Mouse (Mus musculus) megakaryocyte, embryonic 14.5 days (primary cell): Measurements from ENCODE around the gene Adam8. TPM values are rescaled to one million over a fixed set of nuclear protein-coding genes. Genes with fewer than 3 reads are reported as not detected.

Experiments used
- H3K27me3 ChIP-seq: replicated peaks from 2 replicates; pipeline ENCODE3; 2012; ENCODE audit warnings: inconsistent platforms
- H3K36me3 ChIP-seq: replicated peaks from 2 replicates; pipeline ENCODE3; 2012; ENCODE audit warnings: low read length, inconsistent platforms, mixed read lengths
- H3K4me1 ChIP-seq: 2 replicates; pipeline ENCODE4 v1.6.1; 2012; ENCODE audit warnings: inconsistent platforms
- H3K4me3 ChIP-seq: replicated peaks from 2 replicates; pipeline ENCODE3; 2012; ENCODE audit warnings: moderate library complexity, mild to moderate bottlenecking, inconsistent platforms
- H3K9me3 ChIP-seq: 2 replicates; pipeline ENCODE4 v1.6.1; 2012; ENCODE audit warnings: inconsistent platforms
- FLI1 ChIP-seq: IDR thresholded peaks from 2 replicates; pipeline ENCODE4 v1.6.1; 2012; ENCODE audit warnings: low read length, inconsistent platforms, mixed read lengths
- GATA1 ChIP-seq: IDR thresholded peaks from 3 replicates; pipeline ENCODE4 v1.6.1; 2012; ENCODE audit warnings: mixed read lengths, low read length, inconsistent platforms, borderline replicate concordance
- polyA plus RNA-seq: library from polyadenylated mRNA; stranded (reverse); fragments of >175 nt; gene quantifications from 2 replicates; pipeline ENCODE4 v1.2.3, GENCODE M21; 2012; ENCODE audit warnings: low replicate concordance; ENCODE audit not compliant: insufficient read depth

Adam8 gene
- polyA plus RNA-seq, 1 experiment, result 22.3 TPM

DNA sequence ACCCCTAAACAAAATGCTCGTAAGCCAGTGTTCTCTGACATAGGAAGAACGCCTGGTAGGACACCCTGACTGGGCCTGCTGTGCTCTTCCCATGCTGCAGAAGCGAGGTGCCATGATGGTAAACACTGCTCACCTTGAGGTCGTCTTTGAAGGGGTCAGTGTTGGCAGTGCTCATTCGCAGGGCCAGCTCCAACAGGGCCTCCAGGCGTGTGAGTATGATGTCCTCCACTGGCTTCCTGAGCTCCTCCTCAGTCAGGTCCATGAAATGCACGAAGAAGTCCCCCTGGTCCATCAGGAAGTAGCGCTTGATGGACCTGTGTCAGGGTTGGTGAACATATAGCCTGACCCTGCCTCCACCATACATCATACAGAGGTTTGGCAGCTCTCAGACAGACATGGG, 12.3 kb upstream of the Adam8 start:
- H3K4me1 ChIP-seq, result no peaks in the 10 kb centered on the region
- TF ChIP-seq FLI1, result no peak
- TF ChIP-seq GATA1, result no peak
- no peaks in the 10 kb centered on the region for H3K9me3 ChIP-seq
- H3K4me3 ChIP-seq, result no peak overlapping the region
- H3K27me3 ChIP-seq, result no peaks in the 10 kb centered on the region
- peaks cover 89% of the 10 kb centered on the region for H3K36me3 ChIP-seq

GRCm38 (mm10) chr7:140001086-140001740, 8.9 kb upstream of the Adam8 start:
- Histone ChIP-seq H3K4me1 (no peaks in the 10 kb centered on the region), H3K4me3 (no peak overlapping the region), H3K9me3 (no peaks in the 10 kb centered on the region), H3K27me3 (no peaks in the 10 kb centered on the region), H3K36me3 (peaks cover 93% of the 10 kb centered on the region)
- TF ChIP-seq FLI1 (no peak), GATA1 (no peak)

GRCm38 (mm10) chr7:139998691-139999350, 6.5 kb upstream of the Adam8 start:
- Histone ChIP-seq H3K27me3 (no peaks in the 10 kb centered on the region), H3K4me3 (no peak overlapping the region), H3K36me3 (peaks cover 86% of the 10 kb centered on the region), H3K9me3 (no peaks in the 10 kb centered on the region), H3K4me1 (peaks cover 8% of the 10 kb centered on the region)
- TF ChIP-seq GATA1 (no peak), FLI1 (no peak)

- no peak overlapping the region for H3K4me3 ChIP-seq
- H3K9me3 ChIP-seq, result no peaks in the 10 kb centered on the region
- peaks cover 49% of the 10 kb centered on the region for H3K36me3 ChIP-seq
- H3K27me3 ChIP-seq, result peaks cover 12% of the 10 kb centered on the region
- no peak for TF ChIP-seq GATA1
- TF ChIP-seq FLI1, result no peak
- peaks cover 41% of the 10 kb centered on the region for H3K4me1 ChIP-seq
Measured at GRCm38 (mm10) chr7:139994676-139995075, 2.3 kb upstream of the Adam8 start.

DNA sequence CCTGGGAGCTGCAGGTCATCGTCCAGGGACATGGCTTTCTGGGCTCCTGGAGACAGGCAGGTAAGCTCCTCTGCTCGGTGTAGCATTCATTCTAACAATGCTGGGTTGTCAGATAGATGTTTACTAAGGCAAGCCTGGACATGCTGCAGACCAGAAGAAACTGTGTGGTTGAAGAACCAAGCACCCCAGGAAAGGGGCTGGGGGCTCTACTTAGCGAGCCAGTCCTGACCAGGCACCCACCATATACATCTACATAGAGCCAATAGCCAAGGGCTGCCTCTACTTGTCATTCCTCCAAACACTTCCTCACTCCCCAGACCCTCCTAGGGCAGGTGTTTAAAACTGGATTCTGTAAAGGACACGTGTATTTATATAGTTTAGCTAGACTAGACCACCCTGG, 1.8 kb upstream of the Adam8 start:
- H3K27me3 ChIP-seq, result peaks cover 14% of the 10 kb centered on the region
- no peak overlapping the region for H3K4me3 ChIP-seq
- H3K4me1 ChIP-seq, result peaks cover 41% of the 10 kb centered on the region
- no peak for TF ChIP-seq FLI1
- TF ChIP-seq GATA1, result no peak
- peaks cover 44% of the 10 kb centered on the region for H3K36me3 ChIP-seq
- no peaks in the 10 kb centered on the region for H3K9me3 ChIP-seq

DNA sequence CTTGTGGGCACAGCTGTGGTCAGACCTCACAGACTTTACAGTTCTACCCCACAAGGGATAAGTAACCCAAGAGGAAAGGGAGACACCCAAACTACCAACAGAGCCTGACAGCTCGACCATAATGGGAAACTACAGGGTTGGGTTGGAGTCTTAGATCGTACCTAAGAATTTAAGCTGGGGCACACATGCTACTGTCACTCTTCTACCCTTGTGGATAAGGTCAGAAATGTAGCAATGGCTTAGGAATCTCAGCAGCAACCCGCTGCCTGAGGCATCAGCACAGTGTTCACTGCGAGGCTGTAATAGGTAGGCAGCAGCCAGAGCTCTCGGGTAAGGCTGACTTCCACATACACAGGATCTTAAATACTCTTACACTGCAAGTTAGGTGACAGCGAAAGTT, 1.2 kb upstream of the Adam8 start:
- H3K4me1 ChIP-seq, result peaks cover 41% of the 10 kb centered on the region

GRCm38 (mm10) chr7:139990864-139991394, 1.4 kb downstream of the Adam8 start:
- Histone ChIP-seq H3K4me3 (peak overlapping the region; percentile 83), H3K36me3 (peaks cover 26% of the 10 kb centered on the region), H3K9me3 (no peaks in the 10 kb centered on the region), H3K4me1 (peaks cover 41% of the 10 kb centered on the region), H3K27me3 (peaks cover 37% of the 10 kb centered on the region)
- no peak for TF ChIP-seq FLI1
- TF ChIP-seq GATA1, result no peak

More for the DNA sequence above, 1.2 kb upstream of the Adam8 start:
- Histone ChIP-seq H3K27me3 (peaks cover 19% of the 10 kb centered on the region), H3K4me3 (no peak overlapping the region), H3K9me3 (no peaks in the 10 kb centered on the region), H3K36me3 (peaks cover 40% of the 10 kb centered on the region)
- TF ChIP-seq FLI1 (no peak), GATA1 (no peak)

DNA sequence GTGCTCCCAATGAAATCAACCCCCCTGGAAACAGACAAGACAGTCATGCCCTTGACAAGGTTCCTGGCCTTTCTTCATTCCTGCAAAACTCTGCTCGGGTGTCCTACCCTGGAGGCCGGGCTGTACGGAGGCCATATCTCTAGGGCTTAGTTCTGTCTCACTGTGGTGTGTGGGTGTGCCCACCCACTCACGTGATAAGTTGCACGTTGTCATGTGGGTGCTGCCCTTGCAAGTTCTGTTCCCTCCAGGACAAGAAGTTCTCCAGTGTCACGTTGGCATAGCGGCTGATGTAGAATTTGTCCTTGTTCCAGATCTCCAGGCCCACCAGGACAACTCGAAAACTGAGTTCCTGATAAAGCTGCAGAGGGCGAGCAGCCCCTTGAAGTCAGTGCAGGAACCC, 4.1 kb downstream of the Adam8 start:
- peaks cover 41% of the 10 kb centered on the region for H3K27me3 ChIP-seq
- H3K9me3 ChIP-seq, result no peaks in the 10 kb centered on the region
- peaks cover 48% of the 10 kb centered on the region for H3K4me1 ChIP-seq
- H3K36me3 ChIP-seq, result peaks cover 32% of the 10 kb centered on the region
- TF ChIP-seq GATA1 (no peak), FLI1 (no peak)
- H3K4me3 ChIP-seq, result no peak overlapping the region

DNA sequence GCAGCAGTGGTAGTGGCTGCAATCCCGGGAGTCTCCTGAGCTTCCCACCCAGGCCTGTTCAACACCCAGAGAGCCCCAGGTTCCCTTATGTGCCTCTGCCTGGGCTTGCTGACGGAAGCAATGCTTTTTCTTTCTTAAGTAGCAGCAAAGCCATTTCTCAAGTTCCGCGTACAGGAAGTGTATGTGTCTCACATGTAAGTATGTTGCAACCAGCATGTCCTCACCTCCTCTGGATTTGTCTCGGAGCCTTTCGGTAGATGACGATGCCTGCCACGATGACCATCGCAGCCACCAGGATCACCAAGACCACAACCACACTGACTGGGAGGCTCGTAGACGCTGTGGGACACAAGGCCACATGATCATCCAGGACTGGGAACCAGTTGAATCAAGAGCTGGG, 7.9 kb downstream of the Adam8 start:
- TF ChIP-seq GATA1, result no peak
- TF ChIP-seq FLI1, result no peak
- H3K27me3 ChIP-seq, result peaks cover 28% of the 10 kb centered on the region
- H3K4me3 ChIP-seq, result peak overlapping the region; percentile 53
- H3K9me3 ChIP-seq, result no peaks in the 10 kb centered on the region
- peaks cover 50% of the 10 kb centered on the region for H3K4me1 ChIP-seq
- H3K36me3 ChIP-seq, result peaks cover 34% of the 10 kb centered on the region

DNA sequence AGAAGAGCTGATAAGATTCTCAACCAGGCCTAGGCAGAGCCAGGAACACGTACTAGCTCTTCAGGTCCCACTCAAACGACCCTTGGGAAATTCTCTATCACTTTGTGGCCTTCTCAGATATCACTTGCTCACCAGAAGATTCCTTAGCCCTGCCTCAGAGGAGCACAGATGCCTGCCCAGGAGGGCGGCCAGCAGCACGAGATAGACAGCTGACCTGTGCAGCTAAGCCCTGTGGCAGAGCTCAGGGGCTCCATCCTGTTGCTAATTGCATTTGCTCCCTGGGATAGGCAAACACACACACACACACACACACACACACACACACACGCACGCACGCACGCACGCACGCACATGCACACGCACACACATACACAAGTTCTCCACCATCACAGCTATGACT, 10.3 kb downstream of the Adam8 start:
- H3K4me1 ChIP-seq, result peaks cover 72% of the 10 kb centered on the region
- H3K27me3 ChIP-seq, result peaks cover 23% of the 10 kb centered on the region
- H3K4me3 ChIP-seq, result no peak overlapping the region
- H3K9me3 ChIP-seq, result no peaks in the 10 kb centered on the region
- TF ChIP-seq FLI1 (no peak), GATA1 (no peak)
- peaks cover 34% of the 10 kb centered on the region for H3K36me3 ChIP-seq
